Mouse (Mus musculus) limb, embryonic 14.5 days (tissue): Measurements from ENCODE around the gene Cyp4f13. TPM values are rescaled to one million over a fixed set of nuclear protein-coding genes. Genes with fewer than 3 reads are reported as not detected.

Experiments
- ATAC-seq: fragments of 200-750 bp; cut with Nextera tagmentation; 2 replicates; pipeline ENCODE4 v1.8.0; 2017; ENCODE audit warnings: low read depth, moderate number of reproducible peaks, moderate TSS enrichment; ENCODE audit not compliant: low FRiP score
- DNase-seq: peaks from one replicate; pipeline ENCODE4 v3.0.0-alpha.2; 2015; ENCODE audit warnings: low spot score
- H3K27ac ChIP-seq: fragments of 300-500 bp; sonication (generic); replicated peaks from 2 replicates; pipeline ENCODE4 v1.5.1; 2014; ENCODE audit warnings: low read depth, mild to moderate bottlenecking, low read length, moderate library complexity, mixed read lengths
- H3K27me3 ChIP-seq: fragments of 300-500 bp; sonication (generic); 2 replicates; pipeline ENCODE4 v1.6.1; 2014; ENCODE audit warnings: low read length, mixed read lengths; ENCODE audit not compliant: control insufficient read depth, insufficient read depth
- H3K36me3 ChIP-seq: fragments of 300-500 bp; sonication (generic); 2 replicates; pipeline ENCODE4 v1.6.1; 2014; ENCODE audit warnings: mild to moderate bottlenecking, low read length, moderate library complexity, mixed read lengths; ENCODE audit not compliant: control insufficient read depth, insufficient read depth
- H3K4me1 ChIP-seq: fragments of 300-500 bp; sonication (generic); 2 replicates; pipeline ENCODE4 v1.6.1; 2014; ENCODE audit warnings: antibody characterized with exemption, low read length, mixed read lengths; ENCODE audit not compliant: control insufficient read depth, insufficient read depth
- H3K4me2 ChIP-seq: fragments of 300-500 bp; sonication (generic); replicated peaks from 2 replicates; pipeline ENCODE4 v1.6.1; 2014; ENCODE audit warnings: low read depth, mild to moderate bottlenecking, low read length, moderate library complexity; ENCODE audit not compliant: severe bottlenecking
- H3K4me3 ChIP-seq: fragments of 300-500 bp; sonication (generic); replicated peaks from 2 replicates; pipeline ENCODE4 v1.5.1; 2014; ENCODE audit warnings: low read length
- H3K9ac ChIP-seq: fragments of 300-500 bp; sonication (generic); 2 replicates; pipeline ENCODE4 v1.6.1; 2014; ENCODE audit warnings: mild to moderate bottlenecking, low read depth, low read length, moderate library complexity; ENCODE audit not compliant: severe bottlenecking
- H3K9me3 ChIP-seq: fragments of 300-500 bp; sonication (generic); 2 replicates; pipeline ENCODE4 v1.6.1; 2016; ENCODE audit warnings: low read length; ENCODE audit not compliant: control insufficient read depth
- POLR2A ChIP-seq: fragments of 200-500 bp; IDR thresholded peaks from 2 replicates; pipeline ENCODE4 v1.8.0; 2012; ENCODE audit warnings: inconsistent platforms, mild to moderate bottlenecking, moderate library complexity, borderline replicate concordance; ENCODE audit not compliant: insufficient read depth, insufficient read length; ENCODE audit errors: extremely low read depth
- WGBS: fragments of 180-500 bp; shearing (Covaris S2); extraction: QIAGEN DNeasy Blood & Tissue Kit; methylation state at CpG from one replicate; pipeline ENCODE4 v1.1.7; 2014; 5-methylcytosine and 5-hydroxymethylcytosine counted together
- polyA plus RNA-seq, 2 experiments: library from polyadenylated mRNA; depleted of rRNA in 1 of 2; stranded (reverse) in 1 of 2; unstranded in 1 of 2; fragments of >200 nt; fragmentation: Nextera tagmentation in 1 of 2; extraction: Ambion mirVana in 1 of 2; gene quantifications; 2 replicates each; pipeline versions ENCODE4 v1.2.1 to v1.2.3; 2012 to 2014

The Cyp4f13 gene
- polyA plus RNA-seq (2012; rRNA removed) (22.1 and 23.6 TPM in 2 replicates), polyA plus RNA-seq (2014; fragmentation: Nextera tagmentation; extraction: Ambion mirVana) (11.7 and 12.8 TPM in 2 replicates)

DNA sequence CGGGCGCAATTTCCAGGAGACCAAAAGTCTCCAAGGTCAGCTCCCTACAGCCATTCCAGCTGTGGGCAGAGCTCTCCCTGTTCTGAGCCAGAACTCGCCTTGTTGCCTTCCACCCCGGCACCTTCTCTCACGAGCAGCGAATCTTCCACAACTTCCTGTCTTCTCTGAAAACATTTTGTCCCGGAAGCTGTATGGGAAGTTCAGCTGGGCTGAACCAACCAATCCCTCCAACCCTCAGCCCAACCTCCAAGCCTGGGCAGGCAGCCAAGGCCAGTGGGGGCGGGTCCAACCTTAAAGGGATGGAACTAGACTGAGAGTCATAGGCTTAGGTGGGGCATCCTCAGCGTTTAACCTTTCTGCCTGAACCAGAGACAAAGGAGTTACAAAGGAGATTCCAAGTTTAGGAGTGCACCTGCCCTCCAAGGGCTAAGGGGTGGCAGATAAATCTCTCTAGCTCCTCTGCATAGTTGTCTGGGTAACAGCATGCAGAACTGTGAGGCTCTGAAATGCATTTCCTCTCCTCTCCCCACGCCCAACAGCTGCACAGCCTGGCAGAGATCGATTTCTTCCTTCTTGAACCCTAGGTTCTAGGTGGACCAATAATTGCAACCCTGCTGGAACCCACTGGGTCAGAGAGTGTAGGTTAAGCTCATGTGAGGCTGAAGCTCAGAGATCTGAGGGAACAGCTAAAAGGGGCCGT lies at the start of gene Cyp4f13:
Gene Cyp4f13 (minus strand): TSS at position 188 of the 700 bp plus-strand sequence.
- no peaks in the 10 kb centered on the region for H3K9me3 ChIP-seq
- peaks cover 7% of the 10 kb centered on the region; the same call in 1 of the 2 replicates for H3K4me1 ChIP-seq
- TF ChIP-seq POLR2A: peak; percentile 30; the same call in 1 of the 2 replicates
- H3K9ac ChIP-seq: peak within 1 kb of the TSS; percentile 62
- peak within 1 kb of the TSS; percentile 46; the same call in 1 of the 2 replicates for H3K27ac ChIP-seq
- peak; percentile 98 for ATAC-seq
- 31% methylated on average over 12 of the region's 12 CpGs for WGBS
- peak within 1 kb of the TSS; percentile 50 for H3K4me3 ChIP-seq
- H3K4me2 ChIP-seq: peak within 1 kb of the TSS; percentile 87
- H3K27me3 ChIP-seq: no peaks in the 10 kb centered on the region
- peak; percentile 95 for DNase-seq
- no peaks in the 10 kb centered on the region for H3K36me3 ChIP-seq

DNA sequence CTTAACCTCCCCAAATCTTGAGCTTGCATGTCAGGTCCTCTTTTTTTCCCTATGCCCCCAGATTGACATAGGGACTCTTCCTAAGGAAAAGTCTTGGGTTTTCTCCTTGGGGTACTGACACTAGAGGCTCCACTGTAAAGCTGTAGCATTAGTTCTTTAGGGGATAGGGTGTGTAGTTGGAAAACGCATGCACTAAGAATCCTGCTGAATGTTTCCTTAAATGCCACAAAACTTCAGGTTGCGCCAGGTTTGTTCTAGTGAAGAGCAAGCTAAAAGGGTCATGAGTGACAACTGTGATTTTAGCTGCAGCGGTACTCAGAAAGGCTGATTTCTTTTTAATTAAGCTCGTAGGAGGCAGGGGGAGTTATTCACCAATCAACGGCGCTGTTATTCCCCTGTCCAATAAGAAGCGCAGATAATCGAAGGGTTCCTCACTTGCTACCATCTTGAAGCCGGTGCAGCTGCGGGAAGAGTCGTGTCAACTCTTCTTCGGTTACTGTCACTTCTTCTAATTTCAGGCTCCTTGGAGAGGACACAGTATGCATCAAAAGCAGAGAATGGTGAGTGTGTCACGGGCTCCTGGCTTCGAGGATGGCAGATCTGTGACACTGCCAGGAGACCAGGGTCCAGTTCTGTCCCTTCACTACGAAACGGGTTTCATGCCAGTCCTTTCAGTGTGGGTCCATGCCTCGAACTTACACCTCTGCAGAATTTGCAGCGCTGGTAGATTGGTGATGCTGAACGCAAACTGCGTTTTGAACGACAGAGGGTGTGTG lies 45.7 kb upstream of the Cyp4f13 start, which contains the start of gene Zfp952:
Gene Zfp952 (plus strand): TSS at position 431 of the 776 bp plus-strand sequence.
- H3K36me3 ChIP-seq: peaks cover 14% of the 10 kb centered on the region
- peak within 1 kb of the TSS; percentile 78 for H3K4me3 ChIP-seq
- H3K4me1 ChIP-seq: peaks cover 6% of the 10 kb centered on the region
- WGBS: 2% methylated on average over 21 of the region's 21 CpGs
- peak; percentile 96 for DNase-seq
- peak; percentile 69; the same call in 1 of the 2 replicates for TF ChIP-seq POLR2A
- peak within 1 kb of the TSS; percentile 78 for H3K4me2 ChIP-seq
- peak; percentile 97 for ATAC-seq
- H3K27me3 ChIP-seq: no peaks in the 10 kb centered on the region
- H3K27ac ChIP-seq: peak within 1 kb of the TSS; percentile 62
- no peaks in the 10 kb centered on the region; the same call in 1 of the 2 replicates for H3K9me3 ChIP-seq
- peak within 1 kb of the TSS; percentile 81 for H3K9ac ChIP-seq

DNA sequence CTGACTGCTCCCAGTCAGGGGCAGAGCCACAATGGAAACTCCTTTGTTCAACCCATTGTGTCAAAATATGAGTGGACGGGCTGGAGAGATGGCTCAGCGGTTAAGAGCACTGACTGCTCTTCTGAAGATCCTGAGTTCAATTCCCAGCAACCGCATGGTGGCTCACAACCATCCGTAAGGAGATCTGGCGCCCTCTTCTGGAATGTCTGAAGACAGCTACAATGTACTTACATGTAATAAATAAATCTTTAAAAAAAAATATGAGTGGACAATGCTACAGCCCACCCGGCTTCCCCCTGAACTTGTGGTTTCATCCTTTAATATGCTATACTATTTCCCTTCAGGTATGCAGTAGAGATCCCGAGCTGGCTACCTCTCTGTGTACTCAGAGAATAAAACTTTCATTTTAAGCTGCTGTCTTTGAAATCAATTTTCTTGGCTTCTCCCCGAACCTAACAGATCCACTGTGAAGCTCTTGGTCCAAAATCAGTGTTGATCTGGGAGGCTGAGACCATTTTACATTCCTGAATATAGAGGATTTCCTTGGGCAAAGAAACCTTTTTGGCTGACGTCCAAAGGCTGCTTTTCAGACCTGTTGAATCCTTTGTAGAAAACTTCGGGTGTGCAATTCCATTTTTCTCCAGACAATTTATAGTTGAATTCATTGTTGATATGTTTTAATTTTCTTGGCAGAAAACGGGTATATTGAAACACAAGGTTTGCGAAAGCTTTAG lies 44.9 kb upstream of the Cyp4f13 start:
- no peaks in the 10 kb centered on the region; the same call in 1 of the 2 replicates for H3K9me3 ChIP-seq
- H3K9ac ChIP-seq: peak overlapping the region; percentile 81
- TF ChIP-seq POLR2A: no peak
- ATAC-seq: no peak
- 73% methylated on average over 12 of the region's 12 CpGs for WGBS
- no peak overlapping the region for H3K27ac ChIP-seq
- H3K36me3 ChIP-seq: peaks cover 14% of the 10 kb centered on the region
- no peaks in the 10 kb centered on the region for H3K27me3 ChIP-seq
- H3K4me1 ChIP-seq: peaks cover 6% of the 10 kb centered on the region
- peak overlapping the region; percentile 78 for H3K4me3 ChIP-seq
- peak; percentile 57 for DNase-seq
- peak overlapping the region; percentile 78 for H3K4me2 ChIP-seq

DNA sequence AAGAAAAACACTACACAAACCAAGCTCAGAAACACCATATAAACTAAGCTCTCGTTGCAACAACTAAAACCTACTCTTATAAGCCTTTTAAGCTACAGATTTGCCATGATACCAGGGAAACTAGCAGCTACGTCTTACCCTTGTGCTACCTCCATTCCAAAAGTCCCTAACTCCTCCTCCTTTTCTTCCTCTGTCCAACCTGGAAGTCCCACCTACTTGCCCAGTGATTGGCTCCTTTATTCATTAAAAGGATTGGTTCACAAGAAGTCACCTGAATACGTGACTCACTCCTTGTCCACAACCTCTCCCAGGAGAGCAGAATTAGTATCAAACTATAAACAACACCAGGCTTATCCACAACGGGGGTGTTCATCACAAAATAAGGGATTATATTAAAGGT lies 39.1 kb upstream of the Cyp4f13 start:
- 82% methylated on average over 4 of the region's 4 CpGs for WGBS
- H3K9ac ChIP-seq: no peak overlapping the region
- no peak for TF ChIP-seq POLR2A

More for the DNA sequence above, 39.1 kb upstream of the Cyp4f13 start:
- ATAC-seq (no peak), DNase-seq (no peak)
- no peaks in the 10 kb centered on the region for H3K27me3 ChIP-seq
- H3K4me2 ChIP-seq: no peak overlapping the region
- H3K4me1 ChIP-seq: no peaks in the 10 kb centered on the region
- H3K4me3 ChIP-seq: no peak overlapping the region
- no peak overlapping the region for H3K27ac ChIP-seq
- H3K36me3 ChIP-seq: 0 out of 2 replicates have a peak, but pooled peaks cover under 1% of the 10 kb centered on the region
- H3K9me3 ChIP-seq: no peaks in the 10 kb centered on the region
